Mouse (Mus musculus) myocyte (in vitro differentiated cells): Measurements from ENCODE around the gene Wwox.

ENCODE experiments used
- MYOG ChIP-seq, 3 experiments: IDR thresholded peaks; one replicate each; pipeline ENCODE4 v1.6.1; 2011; ENCODE audit warnings: control low read depth in 2 of 3, low read depth in 2 of 3, mild to moderate bottlenecking in 2 of 3; ENCODE audit not compliant: insufficient read length in 2 of 3, control insufficient read depth in 1 of 3, insufficient read depth in 1 of 3
- POLR2A ChIP-seq: IDR thresholded peaks from one replicate; pipeline ENCODE4 v1.6.1; 2011; ENCODE audit warnings: low read depth, mild to moderate bottlenecking, control low read depth, moderate library complexity; ENCODE audit not compliant: insufficient read length
- TCF12 ChIP-seq: IDR thresholded peaks from one replicate; pipeline ENCODE4 v1.6.1; 2011; ENCODE audit warnings: mild to moderate bottlenecking, control low read depth; ENCODE audit not compliant: poor library complexity, insufficient read depth, severe bottlenecking
- TCF3 ChIP-seq: IDR thresholded peaks from one replicate; pipeline ENCODE4 v1.6.1; 2011; ENCODE audit warnings: low read depth, control low read depth; ENCODE audit not compliant: insufficient read length
- USF1 ChIP-seq: IDR thresholded peaks from one replicate; pipeline ENCODE4 v1.6.1; 2011; ENCODE audit warnings: low read depth, mild to moderate bottlenecking, control low read depth, moderate library complexity

DNA sequence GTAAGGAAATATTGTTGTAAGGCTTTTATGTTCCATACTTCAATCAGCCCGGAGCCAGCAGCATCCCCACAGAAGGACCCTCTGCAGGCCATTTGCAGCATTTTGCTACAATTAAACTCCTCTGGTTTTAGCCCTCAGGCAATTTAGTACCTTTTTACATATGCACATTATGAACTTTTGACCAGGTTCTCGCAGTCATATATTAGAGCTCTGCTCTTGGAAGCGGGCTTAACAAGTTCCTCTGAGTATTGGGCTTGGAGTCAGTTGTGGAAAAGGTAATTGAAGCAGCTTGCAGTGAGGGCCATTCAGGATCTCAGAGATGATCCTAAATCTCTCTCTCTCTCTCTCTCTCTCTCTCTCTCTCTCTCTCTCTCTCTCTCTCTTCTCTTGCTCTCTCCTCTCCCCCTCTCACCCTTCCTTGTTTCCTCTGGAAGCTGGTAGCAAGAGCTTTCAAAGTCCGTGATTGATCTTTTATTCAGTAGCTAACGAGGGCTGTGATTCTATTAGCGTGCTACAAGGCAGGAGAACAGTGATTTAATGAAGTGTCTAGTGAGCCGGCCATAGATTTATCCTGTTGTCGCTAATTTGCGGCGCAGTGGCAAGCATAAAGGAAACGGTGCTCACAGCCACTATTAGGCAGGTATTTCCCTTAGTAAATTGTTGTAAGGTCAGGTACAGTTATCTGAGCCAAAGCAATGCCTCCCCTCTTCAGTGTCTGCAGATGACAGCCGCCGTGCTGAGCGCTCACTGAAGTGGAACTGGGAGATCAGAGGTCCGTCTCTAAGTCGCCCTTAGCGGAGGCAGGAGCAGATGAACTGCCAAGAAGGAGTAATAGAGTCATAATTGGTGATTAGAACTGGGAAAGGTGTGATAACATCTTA, 292.0 kb downstream of the Wwox start:
- TF ChIP-seq POLR2A (no peak), TCF3 (no peak), MYOG (IDR thresholded peaks at IDR 0.05; ENCODE audit: control insufficient read depth in 1 of 3, insufficient read depth in 1 of 3, insufficient read length in 2 of 3, low read depth in 2 of 3) (no peak), TCF12 (no peak), USF1 (no peak)
